Mouse (Mus musculus) olfactory bulb, adult 2 months (tissue): ENCODE measurements around the gene Sf3b5. TPM values are rescaled to one million over a fixed set of nuclear protein-coding genes. Genes with fewer than 3 reads are reported as not detected.
"Not testable (repeated sequence)": the region's sequence is repeated elsewhere in the genome, so short reads cannot be mapped to it uniquely, and the experiment has no call there.

Experiments used
- H3K27ac ChIP-seq: fragments of 200-500 bp; 2 replicates; pipeline ENCODE4 v1.5.1; 2012; ENCODE audit warnings: low read depth, low read length; ENCODE audit not compliant: insufficient read depth
- H3K4me1 ChIP-seq: fragments of 200-500 bp; 2 replicates; pipeline ENCODE4 v1.6.1; 2012; ENCODE audit warnings: low read length; ENCODE audit not compliant: control insufficient read depth, insufficient read depth
- H3K4me3 ChIP-seq: fragments of 200-500 bp; 2 replicates; pipeline ENCODE4 v1.5.1; 2012; ENCODE audit warnings: mild to moderate bottlenecking, low read depth, low read length, moderate library complexity; ENCODE audit not compliant: insufficient read depth
- CTCF ChIP-seq: fragments of 200-500 bp; IDR thresholded peaks from 2 replicates; pipeline ENCODE4 v1.5.1; 2012; ENCODE audit warnings: low read depth, mild to moderate bottlenecking, low read length, moderate library complexity; ENCODE audit not compliant: insufficient read depth
- POLR2A ChIP-seq: fragments of 200-500 bp; IDR thresholded peaks from 2 replicates; pipeline ENCODE4 v1.6.1; 2012; ENCODE audit warnings: mild to moderate bottlenecking, low read depth, low read length, moderate library complexity; ENCODE audit not compliant: insufficient read depth
- WGBS: fragments of 180-500 bp; shearing (Covaris S2); methylation state at CpG from one replicate; pipeline ENCODE4 v1.1.7; 2018; 5-methylcytosine and 5-hydroxymethylcytosine counted together
- polyA plus RNA-seq: library from polyadenylated mRNA; stranded (reverse); fragments of >200 nt; gene quantifications from 2 replicates; pipeline ENCODE4 v1.2.4, GENCODE M21; 2012; ENCODE audit warnings: low replicate concordance; ENCODE audit not compliant: missing spikeins, insufficient read depth, insufficient read length

Gene Sf3b5
- polyA plus RNA-seq, 1 experiment, result not detected

DNA sequence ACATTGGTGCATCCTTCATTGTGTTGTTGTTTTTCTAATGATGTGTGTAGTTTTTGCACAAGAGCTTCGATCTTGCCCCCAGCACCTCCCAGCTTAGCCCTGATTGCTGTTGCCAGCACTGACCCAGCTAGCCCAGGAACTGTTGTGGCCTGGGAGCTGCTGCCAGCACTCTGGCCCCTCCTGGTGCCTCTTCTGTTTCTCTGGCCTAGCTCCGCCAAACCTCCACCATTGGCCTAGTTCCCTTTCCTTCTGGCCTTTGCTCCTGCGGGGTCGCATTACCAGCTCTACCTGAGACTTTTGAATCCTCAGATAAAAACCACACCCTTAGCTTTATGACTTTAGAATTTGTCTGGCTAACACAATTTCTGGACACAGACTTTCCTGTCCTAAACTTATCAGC, 17.0 kb downstream of the Sf3b5 start:
- Histone ChIP-seq H3K27ac (no peak overlapping the region), H3K4me1 (no peaks in the 10 kb centered on the region), H3K4me3 (no peak overlapping the region)
- no peak for TF ChIP-seq CTCF
- TF ChIP-seq POLR2A, result no peak
- 89% methylated on average over 4 of the region's 4 CpGs for WGBS

DNA sequence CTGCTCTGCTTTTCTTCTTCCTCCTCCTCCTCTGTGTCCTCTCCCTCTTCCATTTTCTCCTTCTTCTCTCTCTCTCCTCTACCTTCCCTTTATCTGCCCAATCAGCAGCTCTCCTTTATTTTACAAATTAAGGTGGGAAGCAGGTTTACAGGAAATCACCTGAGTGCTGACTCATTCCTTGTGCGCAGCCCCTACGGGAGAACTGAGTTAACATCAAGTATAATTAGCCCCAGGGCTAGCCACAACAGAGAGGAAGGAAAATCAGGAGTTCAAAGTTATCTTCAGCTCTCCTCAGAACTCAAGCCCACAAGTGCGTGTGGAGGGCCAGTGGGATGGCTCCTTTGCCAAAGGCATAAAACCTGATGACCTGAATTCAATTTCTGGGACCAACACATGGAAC, 18.8 kb downstream of the Sf3b5 start:
- not testable (repeated sequence) for H3K4me1 ChIP-seq, H3K27ac ChIP-seq, H3K4me3 ChIP-seq
- 69% methylated on average over 3 of the region's 3 CpGs for WGBS

DNA sequence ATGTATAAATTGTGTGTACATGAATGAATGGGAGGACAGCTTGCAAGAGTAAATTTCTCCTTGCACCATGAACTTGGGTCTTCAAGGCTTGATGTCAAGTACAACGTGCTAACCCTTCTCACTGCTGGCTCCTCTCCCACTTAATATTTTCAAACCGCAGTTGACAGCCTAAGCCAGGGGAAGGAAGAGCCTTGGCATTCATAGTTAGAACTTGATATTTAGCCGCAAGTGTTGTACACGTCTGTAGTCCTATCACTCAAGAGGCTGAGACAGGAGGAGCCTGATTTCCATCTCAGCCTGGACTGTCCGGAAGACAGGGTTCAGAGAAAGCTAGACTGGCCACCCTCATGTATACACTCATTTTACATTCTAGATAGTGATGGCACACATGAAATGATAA, 22.6 kb downstream of the Sf3b5 start:
- no peak for TF ChIP-seq POLR2A
- TF ChIP-seq CTCF, result no peak
- Histone ChIP-seq H3K4me3 (no peak overlapping the region), H3K27ac (no peak overlapping the region), H3K4me1 (no peaks in the 10 kb centered on the region)
- WGBS, result 90% methylated on average over 5 of the region's 5 CpGs

DNA sequence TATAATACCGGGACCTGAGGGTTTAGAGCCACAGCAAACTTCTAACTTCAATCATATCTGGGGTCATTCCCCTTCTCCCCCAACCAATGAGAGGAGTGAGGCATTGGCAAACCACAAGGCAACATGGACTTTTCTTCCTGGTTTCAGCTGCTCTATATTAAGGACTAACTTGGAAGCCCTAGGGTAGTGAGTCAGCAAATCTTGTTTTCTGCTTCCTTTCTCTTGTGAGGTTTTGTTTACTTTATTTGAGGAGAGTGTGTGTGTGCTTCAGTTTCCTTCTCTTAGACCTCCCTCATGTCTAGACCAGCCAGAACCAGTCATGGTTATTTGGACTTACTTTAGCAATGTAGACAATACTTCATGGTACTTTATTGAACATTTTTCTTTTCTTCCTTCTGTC, 23.1 kb downstream of the Sf3b5 start:
- Histone ChIP-seq H3K27ac (no peak overlapping the region), H3K4me1 (no peaks in the 10 kb centered on the region), H3K4me3 (no peak overlapping the region)
- no peak for TF ChIP-seq POLR2A
- TF ChIP-seq CTCF, result no peak
- 100% methylated on average over 1 of the region's 1 CpGs for whole genome bisulfite sequencing

DNA sequence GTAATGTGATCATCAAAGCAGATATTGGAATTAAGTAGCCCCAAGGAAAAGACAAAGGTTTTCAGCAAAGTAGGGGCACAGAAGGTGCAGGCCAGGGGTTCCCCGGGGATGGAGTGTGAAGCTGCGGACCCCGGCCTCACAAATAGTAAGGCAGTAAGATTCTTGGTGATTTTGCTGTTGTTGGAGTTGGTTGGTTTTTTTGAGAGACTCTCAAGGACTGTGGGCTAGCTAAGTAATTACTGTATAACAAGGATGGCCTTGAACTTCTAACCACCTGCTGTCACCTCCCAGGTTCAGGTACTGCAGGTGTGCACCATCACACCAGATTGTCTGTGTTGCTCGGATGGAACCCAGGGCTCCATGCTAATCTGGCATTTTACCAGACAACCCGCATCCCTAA, 24.3 kb downstream of the Sf3b5 start:
- WGBS, result 91% methylated on average over 5 of the region's 5 CpGs
- Histone ChIP-seq H3K27ac (no peak overlapping the region), H3K4me1 (no peaks in the 10 kb centered on the region), H3K4me3 (no peak overlapping the region)
- TF ChIP-seq POLR2A (no peak), CTCF (no peak)

DNA sequence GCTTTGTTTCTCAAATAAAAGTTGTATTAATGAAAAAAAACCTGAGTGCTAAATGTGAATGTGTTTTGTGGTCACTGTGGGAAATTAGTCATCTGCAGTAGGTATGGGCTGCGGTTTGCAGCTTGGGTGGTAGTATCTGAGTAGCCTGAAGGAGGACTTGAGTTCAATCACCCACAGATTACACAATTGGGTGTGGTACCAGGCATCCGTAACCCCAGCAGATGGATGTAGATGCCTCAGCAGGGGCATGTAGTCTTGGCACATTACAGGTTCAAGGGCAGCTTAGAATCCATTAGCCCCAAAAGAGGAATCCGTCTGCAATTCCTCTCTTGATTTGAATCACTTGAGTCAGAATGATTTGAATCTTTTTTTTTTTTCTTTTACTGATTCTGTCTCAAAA, 30.1 kb downstream of the Sf3b5 start:
- 89% methylated on average over 3 of the region's 3 CpGs for WGBS
- no peak for TF ChIP-seq CTCF
- no peak for TF ChIP-seq POLR2A
- no peaks in the 10 kb centered on the region for H3K4me1 ChIP-seq
- H3K4me3 ChIP-seq, result no peak overlapping the region
- no peak overlapping the region for H3K27ac ChIP-seq

DNA sequence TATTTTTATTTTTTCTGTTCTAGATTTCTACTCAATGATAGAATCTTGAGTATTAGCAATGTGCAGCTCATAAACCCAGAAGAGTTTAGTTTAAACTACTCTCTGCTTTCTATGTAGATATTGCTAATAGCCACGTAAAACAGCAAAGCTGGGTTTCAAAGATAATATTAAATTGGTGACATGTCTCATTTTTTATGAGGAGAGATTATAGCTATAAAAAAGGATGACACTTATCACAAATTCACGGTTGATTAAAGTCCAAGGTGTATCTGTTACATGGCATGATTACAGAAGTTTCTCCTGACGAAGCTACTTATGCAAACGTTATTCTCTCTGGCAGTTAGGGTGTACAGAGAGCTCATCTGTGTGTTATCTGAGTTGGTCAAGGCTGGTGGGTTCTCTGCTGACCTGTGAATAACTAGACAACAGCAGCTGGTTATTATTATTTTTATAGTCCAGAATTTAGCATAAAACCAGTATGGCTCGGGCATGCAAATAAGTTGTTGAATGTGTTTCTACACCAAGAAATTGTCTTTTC, 34.6 kb downstream of the Sf3b5 start:
- TF ChIP-seq CTCF (no peak), POLR2A (no peak)
- peaks cover 1% of the 10 kb centered on the region; the same call in 1 of the 2 replicates for H3K4me1 ChIP-seq
- no peak overlapping the region for H3K27ac ChIP-seq
- H3K4me3 ChIP-seq, result no peak overlapping the region
- WGBS, result 88% methylated on average over 5 of the region's 5 CpGs

DNA sequence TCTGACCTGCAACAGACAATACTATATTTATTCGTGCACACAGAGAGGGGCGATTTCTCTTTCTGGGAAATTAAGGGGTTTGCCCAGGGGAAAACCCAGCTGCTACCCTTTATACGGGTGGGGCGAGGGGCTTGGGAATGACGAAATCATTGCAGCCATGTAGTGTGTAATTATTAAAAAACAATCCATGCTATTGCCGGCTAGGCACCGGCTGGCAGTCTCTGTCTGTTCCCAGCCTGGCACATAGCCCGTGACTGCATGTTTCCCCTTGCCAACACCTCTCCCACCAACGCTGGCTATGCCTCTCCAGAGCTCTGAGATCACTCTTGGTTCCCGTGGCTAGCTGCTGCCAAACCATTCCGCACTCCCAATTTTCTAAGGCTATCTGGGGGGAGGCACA, 39.5 kb downstream of the Sf3b5 start:
- Histone ChIP-seq H3K27ac (no peak overlapping the region), H3K4me1 (peaks cover 4% of the 10 kb centered on the region; the same call in 1 of the 2 replicates), H3K4me3 (no peak overlapping the region)
- 28% methylated on average over 11 of the region's 11 CpGs for WGBS
- TF ChIP-seq POLR2A, result no peak
- TF ChIP-seq CTCF, result no peak

DNA sequence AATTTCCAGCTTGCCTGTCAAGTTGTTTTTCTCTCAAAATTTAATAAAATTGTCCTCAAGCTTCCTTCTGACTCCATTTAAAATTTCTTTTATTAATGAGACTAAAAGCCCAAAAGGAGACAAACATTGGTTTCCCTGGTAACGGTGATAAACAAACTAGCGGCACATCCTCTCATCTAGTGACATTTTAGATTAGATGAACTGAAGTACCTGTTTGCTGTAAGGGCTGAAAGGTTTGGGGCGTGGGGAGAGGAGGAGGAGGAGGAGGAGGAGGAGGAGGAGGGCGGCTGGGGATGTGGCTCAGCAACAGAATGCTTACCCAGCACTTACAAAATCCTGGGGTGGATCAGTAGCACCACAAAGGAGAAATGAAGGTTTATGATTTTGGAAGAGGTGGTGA, 42.7 kb downstream of the Sf3b5 start:
- 30% methylated on average over 4 of the region's 4 CpGs for WGBS
- Histone ChIP-seq H3K4me1 (peaks cover 4% of the 10 kb centered on the region; the same call in 1 of the 2 replicates), H3K4me3 (no peak overlapping the region), H3K27ac (no peak overlapping the region)
- TF ChIP-seq CTCF (no peak), POLR2A (no peak)

DNA sequence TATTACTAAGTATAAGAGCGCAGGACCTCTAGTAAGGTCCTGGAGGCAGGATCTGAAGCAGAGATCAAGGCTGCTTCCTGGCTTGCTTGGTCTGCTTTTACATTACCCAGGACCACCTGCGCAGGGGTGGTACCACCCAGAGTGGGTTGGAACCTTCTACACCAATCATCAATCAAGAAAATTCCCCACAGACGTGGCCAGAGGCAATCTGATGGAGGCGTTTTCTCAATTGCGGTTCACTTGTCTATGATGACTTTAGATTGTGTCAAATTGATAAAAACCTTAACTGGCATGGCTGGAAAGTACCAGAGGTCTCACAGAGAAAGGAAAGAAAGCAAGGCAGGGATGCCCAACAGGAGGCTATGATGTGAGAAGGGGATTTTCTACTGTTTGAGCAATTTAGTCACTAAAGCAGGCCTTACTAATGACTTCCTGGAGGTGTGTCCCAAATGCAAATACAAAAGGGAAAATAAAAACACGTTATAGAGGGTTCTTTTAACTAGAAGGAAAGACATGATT, 51.8 kb downstream of the Sf3b5 start:
- no peak overlapping the region for H3K27ac ChIP-seq
- TF ChIP-seq POLR2A, result no peak
- TF ChIP-seq CTCF, result no peak
- WGBS, result 78% methylated on average over 6 of the region's 6 CpGs

More for the DNA sequence above, 51.8 kb downstream of the Sf3b5 start:
- Histone ChIP-seq H3K4me1 (peaks cover 7% of the 10 kb centered on the region), H3K4me3 (no peak overlapping the region)

Other genes starting within 250 kb of the Sf3b5 start
- 52.2 and 80.1 TPM in 2 replicates for gene Utrn, start 136.0 kb upstream of the Sf3b5 start, polyA plus RNA-seq
- gene Stx11, start 41.0 kb upstream of the Sf3b5 start, polyA plus RNA-seq, result not detected in 2 replicates
- not detected in 2 replicates for gene Plagl1, start 55.2 kb downstream of the Sf3b5 start, polyA plus RNA-seq
- not detected in 2 replicates for gene Zc2hc1b, start 172.7 kb downstream of the Sf3b5 start, polyA plus RNA-seq
- not detected in 2 replicates for gene Ltv1, start 187.8 kb downstream of the Sf3b5 start, polyA plus RNA-seq